ENCODE assay signal across 26 mouse cellular contexts in genomic region chr3:48604840-48605239, GRCm38 (mm10).
DNase-seq lines count a peak whose midpoint lies in the region; ATAC-seq lines count a peak whose summit lies in the region.
"Had no signal": no experiment of that assay in that cellular context is flagged by ENCODE, and none has a peak within 500 bp of the region (broad histone marks: within the 10 kb centered on the region; RNA-seq: fewer than 3 reads in every experiment).

No protein-coding gene starts in this region.

- no peak for DNase-seq in forebrain, embryonic 11.5 days (ENCODE audit: low spot score)
- DNase-seq in forebrain, embryonic 14.5 days (ENCODE audit: low spot score), result no peak
- DNase-seq in adrenal gland, postnatal 10 days, result peak; percentile 14
- peak; percentile 7 for DNase-seq in cerebellum, adult 11-12 months
- peak; percentile 26 to 42 for DNase-seq in cerebellum, postnatal 14 days
- DNase-seq in B cell, adult 2 months, result no peak
- no peak for DNase-seq in right cerebral cortex, adult 2 months (ENCODE audit: low spot score in 2 of 2)
- DNase-seq in heart, adult 18-20 months, result no peak
- DNase-seq: heart, postnatal 36 days; kidney, adult 2 months; liver, postnatal 0 days; lung, postnatal 10 days; retina, postnatal 1 day; thymus, adult 18-20 months; thymus, postnatal 4 days had no signal

- H3K27me3 ChIP-seq in forebrain, embryonic 11.5 days (ENCODE audit: control insufficient read depth, insufficient read depth, low read length), result no peaks in the 10 kb centered on the region
- H3K27me3 ChIP-seq in forebrain, embryonic 14.5 days (replicated peaks; ENCODE audit: control insufficient read depth, insufficient read depth, low read length), result no peaks in the 10 kb centered on the region
- H3K27me3 ChIP-seq: CH12.LX; forebrain, embryonic 15.5 days; hindbrain, embryonic 13.5 days; neural tube, embryonic 13.5 days had no signal

- no peak overlapping the region for H3K27ac ChIP-seq in forebrain, embryonic 11.5 days (ENCODE audit: low read depth, low read length)
- H3K27ac ChIP-seq in forebrain, embryonic 14.5 days (ENCODE audit: low read depth, low read length), result no peak overlapping the region
- H3K27ac ChIP-seq: forebrain, embryonic 15.5 days; hindbrain, embryonic 13.5 days; kidney, postnatal 0 days; left cerebral cortex, adult 2 months; midbrain, embryonic 10.5 days; neural tube, embryonic 13.5 days had no signal

- H3K9ac ChIP-seq in forebrain, embryonic 11.5 days (ENCODE audit: low read length), result no peak overlapping the region
- H3K9ac ChIP-seq in forebrain, embryonic 14.5 days (ENCODE audit: low read length), result no peak overlapping the region
- H3K9ac ChIP-seq: forebrain, embryonic 15.5 days; hindbrain, embryonic 13.5 days; liver, postnatal 0 days; neural tube, embryonic 13.5 days had no signal

- WGBS in forebrain, embryonic 11.5 days, result 75% methylated on average over 3 of the region's 3 CpGs
- 58% methylated on average over 3 of the region's 3 CpGs for WGBS in forebrain, embryonic 14.5 days

- 0 out of 2 replicates have a peak, but pooled peaks cover 3% of the 10 kb centered on the region for H3K4me1 ChIP-seq in forebrain, embryonic 11.5 days (replicated peaks; ENCODE audit: control insufficient read depth, insufficient read depth, low read length)
- no peaks in the 10 kb centered on the region for H3K4me1 ChIP-seq in forebrain, embryonic 14.5 days (ENCODE audit: control insufficient read depth, insufficient read depth, low read length)
- H3K4me1 ChIP-seq: forebrain, embryonic 15.5 days; hindbrain, embryonic 13.5 days; neural tube, embryonic 13.5 days had no signal

- H3K36me3 ChIP-seq in forebrain, embryonic 11.5 days (ENCODE audit: control insufficient read depth, insufficient read depth, low read length), result no peaks in the 10 kb centered on the region
- H3K36me3 ChIP-seq in forebrain, embryonic 14.5 days (ENCODE audit: control insufficient read depth, insufficient read depth, low read length), result no peaks in the 10 kb centered on the region
- H3K36me3 ChIP-seq: forebrain, embryonic 15.5 days; G1E; hindbrain, embryonic 13.5 days; midbrain, embryonic 10.5 days; neural tube, embryonic 13.5 days had no signal

- no peak overlapping the region for H3K4me2 ChIP-seq in forebrain, embryonic 11.5 days (ENCODE audit: low read depth, low read length, severe bottlenecking)
- H3K4me2 ChIP-seq in forebrain, embryonic 14.5 days (ENCODE audit: low read length), result no peak overlapping the region
- H3K4me2 ChIP-seq: forebrain, embryonic 15.5 days; hindbrain, embryonic 13.5 days; liver, embryonic 11.5 days; neural tube, embryonic 13.5 days had no signal

- no peak overlapping the region for H3K4me3 ChIP-seq in forebrain, embryonic 11.5 days (ENCODE audit: low read depth, low read length)
- no peak overlapping the region for H3K4me3 ChIP-seq in forebrain, embryonic 14.5 days (ENCODE audit: low read depth, low read length)
- H3K4me3 ChIP-seq: forebrain, embryonic 15.5 days; hindbrain, embryonic 13.5 days; left cerebral cortex, adult 2 months; midbrain, embryonic 10.5 days; myocyte; neural tube, embryonic 13.5 days had no signal

- peak; percentile 56 for ATAC-seq in forebrain, embryonic 11.5 days (replicated peaks; ENCODE audit: low FRiP score)
- ATAC-seq in forebrain, embryonic 14.5 days, result no peak
- ATAC-seq: forebrain, embryonic 15.5 days; liver, postnatal 0 days; midbrain, embryonic 16.5 days had no signal

- H3K9me3 ChIP-seq in forebrain, embryonic 11.5 days (ENCODE audit: control insufficient read depth, low read length), result no peaks in the 10 kb centered on the region
- H3K9me3 ChIP-seq in forebrain, embryonic 14.5 days (replicated peaks; ENCODE audit: control insufficient read depth, low read length), result no peaks in the 10 kb centered on the region
- H3K9me3 ChIP-seq: forebrain, embryonic 15.5 days; hindbrain, embryonic 13.5 days; midbrain, embryonic 10.5 days; neural tube, embryonic 13.5 days had no signal

Comparison
In these comparisons a context has a peak if more than half of its experiments do, and no peak if none do; other contexts are left out.
1. DNase-seq: peak in adrenal gland, postnatal 10 days (single experiment), cerebellum, adult 11-12 months (single experiment) and cerebellum, postnatal 14 days (2 of 2); none in forebrain, embryonic 11.5 days (single experiment), forebrain, embryonic 14.5 days (single experiment), B cell, adult 2 months (0 of 2), right cerebral cortex, adult 2 months (0 of 2) and heart, adult 18-20 months (0 of 2).